22 mouse cellular contexts compared by ENCODE assay signal in genomic region chr11:20338703-20339102, GRCm38 (mm10). TPM values are rescaled to one million over a fixed set of nuclear protein-coding genes. Genes with fewer than 3 reads are reported as not detected.
A peak's percentile ranks its signal among the peaks of the same experiment; 100 is the strongest.
DNase-seq lines count a peak whose midpoint lies in the region; ATAC-seq and TF ChIP-seq lines count a peak whose summit lies in the region.
"Had no signal": no experiment of that assay in that cellular context is flagged by ENCODE, and none has a peak within 500 bp of the region (broad histone marks: within the 10 kb centered on the region; RNA-seq: fewer than 3 reads in every experiment).

No protein-coding gene starts in this region.

- no peak overlapping the region for H3K27ac ChIP-seq in heart, embryonic 13.5 days (replicated peaks)
- H3K27ac ChIP-seq in ES-Bruce4 (ENCODE audit: insufficient read depth, low read length) = no peak overlapping the region
- H3K27ac ChIP-seq: embryonic facial prominence, embryonic 15.5 days; forebrain, embryonic 10.5 days; hindbrain, embryonic 13.5 days; hindbrain, postnatal 0 days had no signal

- no peaks in the 10 kb centered on the region for H3K9me3 ChIP-seq in heart, embryonic 13.5 days
- no peaks in the 10 kb centered on the region for H3K9me3 ChIP-seq in ES-Bruce4 (replicated peaks; ENCODE audit: control insufficient read depth, insufficient read depth, low read length, poor library complexity, severe bottlenecking)
- H3K9me3 ChIP-seq: embryonic facial prominence, embryonic 15.5 days; forebrain, embryonic 10.5 days; hindbrain, embryonic 13.5 days had no signal

- no peak overlapping the region for H3K9ac ChIP-seq in heart, embryonic 13.5 days
- no peak overlapping the region for H3K9ac ChIP-seq in ES-Bruce4 (ENCODE audit: low read depth, poor library complexity, severe bottlenecking)
- H3K9ac ChIP-seq: embryonic facial prominence, embryonic 15.5 days; hindbrain, embryonic 13.5 days had no signal

- no peak overlapping the region for H3K4me2 ChIP-seq in heart, embryonic 13.5 days
- H3K4me2 ChIP-seq: embryonic facial prominence, embryonic 15.5 days; hindbrain, embryonic 13.5 days had no signal

- WGBS in heart, embryonic 13.5 days = 54% methylated on average over 2 of the region's 2 CpGs

- no peak for DNase-seq in heart, adult 9 months (ENCODE audit: low spot score in 2 of 2)
- DNase-seq in 416B (ENCODE audit: low read depth) = peak; percentile 54
- DNase-seq in frontal cortex, postnatal 10 days (ENCODE audit: low spot score in 2 of 2) = no peak
- no peak for DNase-seq in gastrocnemius, adult 8-10 months (ENCODE audit: low spot score in 2 of 2)
- no peak for DNase-seq in right cerebral cortex, postnatal 10 days (ENCODE audit: low spot score in 2 of 2)
- DNase-seq: adrenal gland, postnatal 14 days; cerebellum, adult 2 months; cerebellum, postnatal 10 days; embryo, embryonic 11 days; gastrocnemius, postnatal 10 days; heart, postnatal 10 days; heart, postnatal 4 days; kidney, adult 11 months had no signal

- TF ChIP-seq POLR2A in ES-Bruce4 (IDR thresholded peaks at IDR 0.05; ENCODE audit: insufficient read depth, low read length) = no peak

- no peak for TF ChIP-seq CTCF in ES-Bruce4 (IDR thresholded peaks at IDR 0.05; ENCODE audit: low read depth, low read length)

- no peaks in the 10 kb centered on the region for H3K36me3 ChIP-seq in heart, embryonic 13.5 days
- no peaks in the 10 kb centered on the region for H3K36me3 ChIP-seq in ES-Bruce4 (ENCODE audit: control insufficient read depth, insufficient read depth, low read length, poor library complexity, severe bottlenecking)
- H3K36me3 ChIP-seq: embryonic facial prominence, embryonic 15.5 days; forebrain, embryonic 10.5 days; hindbrain, embryonic 13.5 days had no signal

- peaks cover 2% of the 10 kb centered on the region; the same call in 1 of the 2 replicates for H3K4me1 ChIP-seq in heart, embryonic 13.5 days
- H3K4me1 ChIP-seq in ES-Bruce4 (ENCODE audit: control insufficient read depth, insufficient read depth, low read length) = peaks cover 2% of the 10 kb centered on the region
- H3K4me1 ChIP-seq: embryonic facial prominence, embryonic 15.5 days; hindbrain, embryonic 13.5 days had no signal

- 0 out of 2 replicates have a peak, but pooled peaks cover 4% of the 10 kb centered on the region for H3K27me3 ChIP-seq in heart, embryonic 13.5 days (replicated peaks)
- H3K27me3 ChIP-seq in ES-Bruce4 (ENCODE audit: control insufficient read depth, insufficient read depth, low read length, poor library complexity, severe bottlenecking) = no peaks in the 10 kb centered on the region
- H3K27me3 ChIP-seq: embryonic facial prominence, embryonic 15.5 days; hindbrain, embryonic 13.5 days had no signal

- ATAC-seq in heart, embryonic 13.5 days (ENCODE audit: extremely low read depth, insufficient number of reproducible peaks, low FRiP score, low TSS enrichment) = 0 out of 2 replicates have a peak, but pooled peaks have one; percentile 46
- ATAC-seq in common myeloid progenitor, adult 5-6 weeks (replicated peaks; ENCODE audit: low read depth, poor library complexity, severe bottlenecking) = 0 out of 2 replicates have a peak, but pooled peaks have one; percentile 36
- ATAC-seq: forebrain, embryonic 14.5 days; hindbrain, postnatal 0 days had no signal

- TF ChIP-seq EP300 in ES-Bruce4 (IDR thresholded peaks at IDR 0.05; ENCODE audit: insufficient read depth, low read depth, low read length) = 0 out of 2 replicates have a peak, but pooled peaks have one; percentile 37

- no peak overlapping the region for H3K4me3 ChIP-seq in heart, embryonic 13.5 days
- H3K4me3 ChIP-seq in ES-Bruce4 (ENCODE audit: low read depth, low read length) = no peak overlapping the region
- H3K4me3 ChIP-seq: embryonic facial prominence, embryonic 15.5 days; erythroblast, embryonic 14.5 days; forebrain, embryonic 10.5 days; hindbrain, embryonic 13.5 days had no signal

RNA-seq across cellular contexts. Expression of gene Slc1a4, which starts 6.2 kb away (rescaled TPM):
- 7.8 and 8.1 TPM in 2 replicates for polyA plus RNA-seq in heart, embryonic 13.5 days (2015; fragmentation: Nextera tagmentation; extraction: Ambion mirVana)
- polyA plus RNA-seq in ES-Bruce4 (2011; ENCODE audit: insufficient read depth, insufficient read length, low read depth, missing spikeins) = 18.4 and 20.2 TPM in 2 replicates
- 0.73 and 1.9 TPM in 2 replicates for total RNA-seq in common myeloid progenitor, adult 5-6 weeks (2017)
- total RNA-seq in gastrocnemius, adult 8-10 months (2022) = under 1 TPM; 0.39 to 0.56 (median 0.47) TPM
